Mouse (Mus musculus) hindbrain, embryonic 11.5 days (tissue): ENCODE results near the gene B3gntl1. TPM values are rescaled to one million over a fixed set of nuclear protein-coding genes. Genes with fewer than 3 reads are reported as not detected.

ENCODE experiments used
- ATAC-seq: fragments of 200-750 bp; cut with Nextera tagmentation; 2 replicates; pipeline ENCODE4 v1.8.0; 2017; ENCODE audit warnings: mild to moderate bottlenecking, moderate TSS enrichment, moderate library complexity; ENCODE audit not compliant: low FRiP score
- DNase-seq: peaks from one replicate; pipeline ENCODE4 v3.0.0-alpha.2; 2015; ENCODE audit warnings: low spot score
- H3K27ac ChIP-seq: fragments of 300-500 bp; sonication (generic); 2 replicates; pipeline ENCODE4 v1.5.1; 2014; ENCODE audit warnings: mild to moderate bottlenecking, low read depth, low read length
- H3K27me3 ChIP-seq: fragments of 300-500 bp; sonication (generic); 2 replicates; pipeline ENCODE4 v1.6.1; 2014; ENCODE audit warnings: mild to moderate bottlenecking, low read length, moderate library complexity, mixed read lengths; ENCODE audit not compliant: control insufficient read depth, insufficient read depth
- H3K36me3 ChIP-seq: fragments of 300-500 bp; sonication (generic); 2 replicates; pipeline ENCODE4 v1.6.1; 2014; ENCODE audit warnings: mild to moderate bottlenecking, low read length, moderate library complexity, mixed read lengths; ENCODE audit not compliant: control insufficient read depth, insufficient read depth
- H3K4me1 ChIP-seq: fragments of 300-500 bp; sonication (generic); replicated peaks from 2 replicates; pipeline ENCODE4 v1.6.1; 2014; ENCODE audit warnings: low read length, mixed read lengths; ENCODE audit not compliant: control insufficient read depth, insufficient read depth
- H3K4me2 ChIP-seq: fragments of 300-500 bp; sonication (generic); replicated peaks from 2 replicates; pipeline ENCODE4 v1.6.1; 2014; ENCODE audit warnings: mild to moderate bottlenecking, low read depth, low read length
- H3K4me3 ChIP-seq: fragments of 300-500 bp; sonication (generic); 2 replicates; pipeline ENCODE4 v1.5.1; 2014; ENCODE audit warnings: low read depth, low read length
- H3K9ac ChIP-seq: fragments of 300-500 bp; sonication (generic); 2 replicates; pipeline ENCODE4 v1.6.1; 2014; ENCODE audit warnings: low read depth, low read length
- H3K9me3 ChIP-seq: fragments of 300-500 bp; sonication (generic); 2 replicates; pipeline ENCODE4 v1.6.1; 2016; ENCODE audit warnings: low read length; ENCODE audit not compliant: control insufficient read depth
- WGBS: fragments of 180-500 bp; shearing (Covaris S2); extraction: QIAGEN DNeasy Blood & Tissue Kit; methylation state at CpG from one replicate; pipeline ENCODE4 v1.1.7; 2014; 5-methylcytosine and 5-hydroxymethylcytosine counted together
- polyA plus RNA-seq: library from polyadenylated mRNA; unstranded; fragments of >200 nt; fragmentation: Nextera tagmentation; extraction: Ambion mirVana; gene quantifications from 2 replicates; pipeline ENCODE4 v1.2.1, GENCODE M21; 2014

The B3gntl1 gene
- polyA plus RNA-seq, 1 experiment from 2014 or later: 4.1 TPM

GRCm38 (mm10) chr11:121706521-121707005 is 33.6 kb upstream of the B3gntl1 start:
- peaks cover 17% of the 10 kb centered on the region for H3K27me3 ChIP-seq
- no peak for DNase-seq
- H3K9me3 ChIP-seq: no peaks in the 10 kb centered on the region
- no peaks in the 10 kb centered on the region for H3K36me3 ChIP-seq
- WGBS: 34% methylated on average over 7 of the region's 7 CpGs
- ATAC-seq: no peak
- H3K4me1 ChIP-seq: no peaks in the 10 kb centered on the region
- no peak overlapping the region for H3K9ac ChIP-seq
- H3K27ac ChIP-seq: no peak overlapping the region
- no peak overlapping the region for H3K4me2 ChIP-seq
- no peak overlapping the region for H3K4me3 ChIP-seq

GRCm38 (mm10) chr11:121703619-121704215 is 30.8 kb upstream of the B3gntl1 start:
- peak overlapping the region; percentile 55 for H3K9ac ChIP-seq
- no peak for ATAC-seq
- DNase-seq: peak; percentile 33
- no peaks in the 10 kb centered on the region for H3K4me1 ChIP-seq
- WGBS: 15% methylated on average over 16 of the region's 16 CpGs
- no peak overlapping the region for H3K27ac ChIP-seq
- no peaks in the 10 kb centered on the region for H3K9me3 ChIP-seq
- no peaks in the 10 kb centered on the region for H3K36me3 ChIP-seq
- peak overlapping the region; percentile 67 for H3K4me3 ChIP-seq
- H3K27me3 ChIP-seq: peaks cover 17% of the 10 kb centered on the region
- peak overlapping the region; percentile 97 for H3K4me2 ChIP-seq

- ATAC-seq: peak; percentile 36; the same call in 1 of the 2 replicates
- Histone ChIP-seq H3K36me3 (no peaks in the 10 kb centered on the region), H3K9me3 (no peaks in the 10 kb centered on the region), H3K4me1 (no peaks in the 10 kb centered on the region), H3K4me3 (peak overlapping the region; percentile 67), H3K27me3 (peaks cover 17% of the 10 kb centered on the region), H3K27ac (no peak overlapping the region), H3K9ac (peak overlapping the region; percentile 55), H3K4me2 (peak overlapping the region; percentile 97)
- WGBS: under 1% methylated on average over 40 of the region's 40 CpGs
- peak; percentile 61 for DNase-seq
Measured at GRCm38 (mm10) chr11:121702895-121703618, 30.1 kb upstream of the B3gntl1 start.

GRCm38 (mm10) chr11:121702111-121702894 is 29.4 kb upstream of the B3gntl1 start:
- H3K27ac ChIP-seq: no peak overlapping the region
- H3K27me3 ChIP-seq: peaks cover 17% of the 10 kb centered on the region
- peak overlapping the region; percentile 67 for H3K4me3 ChIP-seq
- H3K4me1 ChIP-seq: no peaks in the 10 kb centered on the region
- DNase-seq (peak; percentile 78), ATAC-seq (peak; percentile 87)
- peak overlapping the region; percentile 55 for H3K9ac ChIP-seq
- peak overlapping the region; percentile 97 for H3K4me2 ChIP-seq
- WGBS: under 1% methylated on average over 61 of the region's 69 CpGs
- H3K36me3 ChIP-seq: no peaks in the 10 kb centered on the region
- no peaks in the 10 kb centered on the region for H3K9me3 ChIP-seq

GRCm38 (mm10) chr11:121701244-121701643 is 28.3 kb upstream of the B3gntl1 start, which contains the start of gene Metrnl:
Gene Metrnl (plus strand): TSS chr11:121701544.
- Histone ChIP-seq H3K4me2 (peak within 1 kb of the TSS; percentile 97), H3K27me3 (peaks cover 17% of the 10 kb centered on the region), H3K27ac (no peak within 1 kb of the TSS), H3K9ac (peak within 1 kb of the TSS; percentile 55), H3K9me3 (no peaks in the 10 kb centered on the region), H3K4me1 (no peaks in the 10 kb centered on the region), H3K4me3 (peak within 1 kb of the TSS; percentile 67), H3K36me3 (no peaks in the 10 kb centered on the region)
- WGBS: 79% methylated on average over 5 of the region's 5 CpGs
- DNase-seq: no peak
- ATAC-seq: no peak

- WGBS: 85% methylated on average over 5 of the region's 5 CpGs
- no peak for DNase-seq
- H3K27ac ChIP-seq: no peak overlapping the region
- H3K36me3 ChIP-seq: no peaks in the 10 kb centered on the region
- no peak for ATAC-seq
- no peaks in the 10 kb centered on the region for H3K4me1 ChIP-seq
- no peaks in the 10 kb centered on the region for H3K9me3 ChIP-seq
- no peak overlapping the region for H3K9ac ChIP-seq
- peaks cover 7% of the 10 kb centered on the region for H3K27me3 ChIP-seq
- no peak overlapping the region for H3K4me3 ChIP-seq
- no peak overlapping the region for H3K4me2 ChIP-seq
Measured at GRCm38 (mm10) chr11:121698381-121698955, 25.5 kb upstream of the B3gntl1 start.

GRCm38 (mm10) chr11:121697271-121697670 is 24.3 kb upstream of the B3gntl1 start:
- WGBS: 85% methylated on average over 4 of the region's 4 CpGs
- Histone ChIP-seq H3K27ac (no peak overlapping the region), H3K4me2 (no peak overlapping the region), H3K4me1 (no peaks in the 10 kb centered on the region), H3K9me3 (no peaks in the 10 kb centered on the region), H3K27me3 (no peaks in the 10 kb centered on the region), H3K4me3 (no peak overlapping the region), H3K9ac (no peak overlapping the region), H3K36me3 (no peaks in the 10 kb centered on the region)
- no peak for DNase-seq
- no peak for ATAC-seq

GRCm38 (mm10) chr11:121695304-121696064 is 22.5 kb upstream of the B3gntl1 start:
- no peaks in the 10 kb centered on the region for H3K9me3 ChIP-seq
- 80% methylated on average over 5 of the region's 5 CpGs for WGBS
- H3K27ac ChIP-seq: no peak overlapping the region
- no peaks in the 10 kb centered on the region for H3K27me3 ChIP-seq
- H3K4me2 ChIP-seq: no peak overlapping the region
- no peak for DNase-seq
- H3K9ac ChIP-seq: no peak overlapping the region
- no peak overlapping the region for H3K4me3 ChIP-seq
- no peaks in the 10 kb centered on the region for H3K36me3 ChIP-seq
- no peak for ATAC-seq
- H3K4me1 ChIP-seq: no peaks in the 10 kb centered on the region
